Mouse (Mus musculus): ENCODE measurements around the gene Gnl3l. TPM values are rescaled to one million over a fixed set of nuclear protein-coding genes. Genes with fewer than 3 reads are reported as not detected.

The Gnl3l gene
- polyA plus RNA-seq, 2 experiments = 17.2 to 21.0 TPM

GRCm38 (mm10) chrX:151017897-151018296 lies 775 bp upstream of the Gnl3l start:
- WGBS = 7% methylated on average over 3 of the region's 3 CpGs
- Histone ChIP-seq H3K27me3 (ENCODE audit: control insufficient read depth, insufficient read depth, low read length) (no peaks in the 10 kb centered on the region), H3K4me2 (replicated peaks; ENCODE audit: low read depth, low read length, severe bottlenecking) (peak overlapping the region; percentile 43), H3K36me3 (ENCODE audit: control insufficient read depth, insufficient read depth, low read length) (0 out of 2 replicates have a peak, but pooled peaks cover 6% of the 10 kb centered on the region), H3K27ac (replicated peaks; ENCODE audit: low read depth, low read length) (peak overlapping the region; percentile 56), H3K9me3 (ENCODE audit: control insufficient read depth, low read length) (no peaks in the 10 kb centered on the region), H3K9ac (ENCODE audit: low read depth, low read length, severe bottlenecking) (peak overlapping the region; percentile 40), H3K4me1 (ENCODE audit: control insufficient read depth, insufficient read depth, low read length) (no peaks in the 10 kb centered on the region), H3K4me3 (replicated peaks; ENCODE audit: low read length) (peak overlapping the region; percentile 44)
- DNase-seq (ENCODE audit: low spot score) (no peak), ATAC-seq (ENCODE audit: low FRiP score, low read depth) (no peak)
- TF ChIP-seq POLR2A (IDR thresholded peaks at IDR 0.05; ENCODE audit: borderline replicate concordance, extremely low read depth, insufficient read depth, insufficient read length) = no peak

- no peak overlapping the region for H3K4me3 ChIP-seq (replicated peaks; ENCODE audit: low read length)
- H3K4me2 ChIP-seq (replicated peaks; ENCODE audit: low read depth, low read length, severe bottlenecking) = no peak overlapping the region
- no peaks in the 10 kb centered on the region for H3K9me3 ChIP-seq (ENCODE audit: control insufficient read depth, low read length)
- 84% methylated on average over 3 of the region's 3 CpGs for WGBS
- no peaks in the 10 kb centered on the region for H3K27me3 ChIP-seq (ENCODE audit: control insufficient read depth, insufficient read depth, low read length)
- DNase-seq (ENCODE audit: low spot score) (no peak), ATAC-seq (ENCODE audit: low FRiP score, low read depth) (no peak)
- no peak overlapping the region for H3K9ac ChIP-seq (ENCODE audit: low read depth, low read length, severe bottlenecking)
- H3K4me1 ChIP-seq (ENCODE audit: control insufficient read depth, insufficient read depth, low read length) = no peaks in the 10 kb centered on the region
- TF ChIP-seq POLR2A (IDR thresholded peaks at IDR 0.05; ENCODE audit: borderline replicate concordance, extremely low read depth, insufficient read depth, insufficient read length) = no peak
- no peak overlapping the region for H3K27ac ChIP-seq (replicated peaks; ENCODE audit: low read depth, low read length)
- peaks cover 60% of the 10 kb centered on the region for H3K36me3 ChIP-seq (ENCODE audit: control insufficient read depth, insufficient read depth, low read length)
These were observed 20.3 kb downstream of the Gnl3l start for GRCm38 (mm10) chrX:150996775-150997174.

GRCm38 (mm10) chrX:150981621-150982020 lies 35.5 kb downstream of the Gnl3l start:
- no peaks in the 10 kb centered on the region for H3K27me3 ChIP-seq (ENCODE audit: control insufficient read depth, insufficient read depth, low read length)
- DNase-seq (ENCODE audit: low spot score) (no peak), ATAC-seq (ENCODE audit: low FRiP score, low read depth) (no peak)
- H3K4me1 ChIP-seq (ENCODE audit: control insufficient read depth, insufficient read depth, low read length) = no peaks in the 10 kb centered on the region
- H3K9me3 ChIP-seq (ENCODE audit: control insufficient read depth, low read length) = no peaks in the 10 kb centered on the region
- H3K4me2 ChIP-seq (replicated peaks; ENCODE audit: low read depth, low read length, severe bottlenecking) = no peak overlapping the region
- WGBS = 63% methylated on average over 1 of the region's 1 CpGs
- no peak overlapping the region for H3K4me3 ChIP-seq (replicated peaks; ENCODE audit: low read length)
- H3K9ac ChIP-seq (ENCODE audit: low read depth, low read length, severe bottlenecking) = no peak overlapping the region
- no peak overlapping the region for H3K27ac ChIP-seq (replicated peaks; ENCODE audit: low read depth, low read length)
- peaks cover 9% of the 10 kb centered on the region; the same call in 1 of the 2 replicates for H3K36me3 ChIP-seq (ENCODE audit: control insufficient read depth, insufficient read depth, low read length)
- no peak for TF ChIP-seq POLR2A (IDR thresholded peaks at IDR 0.05; ENCODE audit: borderline replicate concordance, extremely low read depth, insufficient read depth, insufficient read length)

- DNase-seq (ENCODE audit: low spot score) = no peak
- no peak overlapping the region for H3K4me3 ChIP-seq (replicated peaks; ENCODE audit: low read length)
- no peaks in the 10 kb centered on the region for H3K36me3 ChIP-seq (ENCODE audit: control insufficient read depth, insufficient read depth, low read length)
- H3K9ac ChIP-seq (ENCODE audit: low read depth, low read length, severe bottlenecking) = no peak overlapping the region
- no peaks in the 10 kb centered on the region for H3K27me3 ChIP-seq (ENCODE audit: control insufficient read depth, insufficient read depth, low read length)
- no peak for ATAC-seq (ENCODE audit: low FRiP score, low read depth)
- H3K27ac ChIP-seq (replicated peaks; ENCODE audit: low read depth, low read length) = no peak overlapping the region
- TF ChIP-seq POLR2A (IDR thresholded peaks at IDR 0.05; ENCODE audit: borderline replicate concordance, extremely low read depth, insufficient read depth, insufficient read length) = no peak
- no peaks in the 10 kb centered on the region for H3K4me1 ChIP-seq (ENCODE audit: control insufficient read depth, insufficient read depth, low read length)
- no peak overlapping the region for H3K4me2 ChIP-seq (replicated peaks; ENCODE audit: low read depth, low read length, severe bottlenecking)
- 93% methylated on average over 5 of the region's 5 CpGs for WGBS
- H3K9me3 ChIP-seq (ENCODE audit: control insufficient read depth, low read length) = no peaks in the 10 kb centered on the region
These were observed 41.7 kb downstream of the Gnl3l start for GRCm38 (mm10) chrX:150975424-150975823.

- TF ChIP-seq POLR2A (IDR thresholded peaks at IDR 0.05; ENCODE audit: borderline replicate concordance, extremely low read depth, insufficient read depth, insufficient read length) = no peak
These were observed 54.1 kb downstream of the Gnl3l start for GRCm38 (mm10) chrX:150963027-150963426.

GRCm38 (mm10) chrX:150960702-150961101 lies 56.4 kb downstream of the Gnl3l start:
- DNase-seq (ENCODE audit: low spot score) (no peak), ATAC-seq (ENCODE audit: low FRiP score, low read depth) (no peak)
- Histone ChIP-seq H3K4me1 (ENCODE audit: control insufficient read depth, insufficient read depth, low read length) (no peaks in the 10 kb centered on the region), H3K27me3 (ENCODE audit: control insufficient read depth, insufficient read depth, low read length) (no peaks in the 10 kb centered on the region), H3K36me3 (ENCODE audit: control insufficient read depth, insufficient read depth, low read length) (no peaks in the 10 kb centered on the region), H3K9me3 (ENCODE audit: control insufficient read depth, low read length) (no peaks in the 10 kb centered on the region), H3K4me2 (replicated peaks; ENCODE audit: low read depth, low read length, severe bottlenecking) (no peak overlapping the region), H3K27ac (replicated peaks; ENCODE audit: low read depth, low read length) (no peak overlapping the region), H3K4me3 (replicated peaks; ENCODE audit: low read length) (no peak overlapping the region), H3K9ac (ENCODE audit: low read depth, low read length, severe bottlenecking) (no peak overlapping the region)
- 66% methylated on average over 5 of the region's 5 CpGs for WGBS
- TF ChIP-seq POLR2A (IDR thresholded peaks at IDR 0.05; ENCODE audit: borderline replicate concordance, extremely low read depth, insufficient read depth, insufficient read length) = no peak

More at GRCm38 (mm10) chrX:150963027-150963426, 54.1 kb downstream of the Gnl3l start:
- Histone ChIP-seq H3K36me3 (ENCODE audit: control insufficient read depth, insufficient read depth, low read length) (no peaks in the 10 kb centered on the region), H3K9me3 (ENCODE audit: control insufficient read depth, low read length) (no peaks in the 10 kb centered on the region), H3K27ac (replicated peaks; ENCODE audit: low read depth, low read length) (no peak overlapping the region), H3K4me2 (replicated peaks; ENCODE audit: low read depth, low read length, severe bottlenecking) (no peak overlapping the region), H3K27me3 (ENCODE audit: control insufficient read depth, insufficient read depth, low read length) (no peaks in the 10 kb centered on the region), H3K9ac (ENCODE audit: low read depth, low read length, severe bottlenecking) (no peak overlapping the region), H3K4me1 (ENCODE audit: control insufficient read depth, insufficient read depth, low read length) (no peaks in the 10 kb centered on the region), H3K4me3 (replicated peaks; ENCODE audit: low read length) (no peak overlapping the region)
- ATAC-seq (ENCODE audit: low FRiP score, low read depth) = no peak
- no peak for DNase-seq (ENCODE audit: low spot score)
- WGBS = 44% methylated on average over 2 of the region's 2 CpGs

Measured in limb, embryonic 14.5 days (tissue).